Mouse (Mus musculus) lung, embryonic 16.5 days (tissue): ENCODE measurements around the gene Nmrk2. TPM values are rescaled to one million over a fixed set of nuclear protein-coding genes. Genes with fewer than 3 reads are reported as not detected.
"Not testable (repeated sequence)": the region's sequence is repeated elsewhere in the genome, so short reads cannot be mapped to it uniquely, and the experiment has no call there.

Experiments
- ATAC-seq: fragments of 200-750 bp; cut with Nextera tagmentation; 2 replicates; pipeline ENCODE4 v1.8.0; 2017; ENCODE audit warnings: low read depth, mild to moderate bottlenecking, moderate library complexity
- H3K27ac ChIP-seq: fragments of 300-500 bp; sonication (generic); 2 replicates; pipeline ENCODE4 v1.5.1; 2014; ENCODE audit warnings: mild to moderate bottlenecking, control low read depth, low read length
- H3K27me3 ChIP-seq: fragments of 300-500 bp; sonication (generic); 2 replicates; pipeline ENCODE4 v1.6.1; 2014; ENCODE audit warnings: low read depth, low read length, mixed read lengths; ENCODE audit not compliant: control insufficient read depth, insufficient read depth
- H3K36me3 ChIP-seq: fragments of 300-500 bp; sonication (generic); 2 replicates; pipeline ENCODE4 v1.6.1; 2014; ENCODE audit warnings: low read length; ENCODE audit not compliant: control insufficient read depth, insufficient read depth
- H3K4me1 ChIP-seq: fragments of 300-500 bp; sonication (generic); replicated peaks from 2 replicates; pipeline ENCODE4 v1.6.1; 2014; ENCODE audit warnings: low read length, mixed read lengths; ENCODE audit not compliant: control insufficient read depth, insufficient read depth
- H3K4me2 ChIP-seq: fragments of 300-500 bp; sonication (generic); 2 replicates; pipeline ENCODE4 v1.6.1; 2014; ENCODE audit warnings: low read depth, low read length, control low read depth
- H3K4me3 ChIP-seq: fragments of 300-500 bp; sonication (generic); 2 replicates; pipeline ENCODE4 v1.5.1; 2014; ENCODE audit warnings: mild to moderate bottlenecking, low read length, control low read depth
- H3K9ac ChIP-seq: fragments of 300-500 bp; sonication (generic); 2 replicates; pipeline ENCODE4 v1.6.1; 2014; ENCODE audit warnings: low read length, control low read depth
- H3K9me3 ChIP-seq: fragments of 300-500 bp; sonication (generic); 2 replicates; pipeline ENCODE4 v1.6.1; 2016; ENCODE audit warnings: low read length; ENCODE audit not compliant: control insufficient read depth
- WGBS: fragments of 180-500 bp; shearing (Covaris S2); extraction: QIAGEN DNeasy Blood & Tissue Kit; methylation state at CpG from one replicate; pipeline ENCODE4 v1.1.7; 2014; 5-methylcytosine and 5-hydroxymethylcytosine counted together
- polyA plus RNA-seq: library from polyadenylated mRNA; unstranded; fragments of >200 nt; fragmentation: Nextera tagmentation; extraction: Ambion mirVana; gene quantifications from 2 replicates; pipeline ENCODE4 v1.2.1, GENCODE M21; 2015

Nmrk2 gene
- polyA plus RNA-seq, 1 experiment from 2014 or later = 0.31 TPM

DNA sequence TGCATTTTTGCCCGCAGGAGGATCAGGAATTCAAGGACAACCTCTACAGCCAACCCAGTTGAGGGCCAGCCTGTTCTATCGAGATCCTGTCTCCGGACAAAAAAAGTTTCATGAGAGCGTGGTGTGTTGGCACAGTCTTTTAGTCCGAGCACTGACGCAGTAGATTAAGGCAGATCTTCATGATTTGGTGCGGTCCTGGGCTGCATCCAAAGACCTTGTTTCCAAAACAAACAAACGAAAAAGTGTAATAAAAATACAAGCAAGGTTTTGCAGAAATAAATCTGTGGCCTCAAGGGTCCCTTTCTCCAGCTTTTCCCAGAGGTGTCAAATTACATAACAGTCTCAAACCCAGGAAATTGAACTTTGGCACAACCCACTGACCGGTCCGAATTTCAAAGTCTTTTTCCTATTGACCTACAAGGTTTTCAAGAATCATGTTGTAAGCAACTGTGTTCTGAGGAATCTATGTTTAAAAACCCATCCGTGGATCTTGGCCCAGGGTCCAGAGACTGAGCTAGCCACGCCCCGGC, 25.9 kb downstream of the Nmrk2 start:
- WGBS = 2% methylated on average over 13 of the region's 13 CpGs
- Histone ChIP-seq H3K4me1 (peaks cover 34% of the 10 kb centered on the region), H3K36me3 (peaks cover 34% of the 10 kb centered on the region), H3K4me2 (peak overlapping the region; percentile 59), H3K27ac (peak overlapping the region; percentile 87), H3K27me3 (no peaks in the 10 kb centered on the region), H3K9ac (peak overlapping the region; percentile 34), H3K4me3 (peak overlapping the region; percentile 81), H3K9me3 (no peaks in the 10 kb centered on the region)
- ATAC-seq = peak; percentile 31

DNA sequence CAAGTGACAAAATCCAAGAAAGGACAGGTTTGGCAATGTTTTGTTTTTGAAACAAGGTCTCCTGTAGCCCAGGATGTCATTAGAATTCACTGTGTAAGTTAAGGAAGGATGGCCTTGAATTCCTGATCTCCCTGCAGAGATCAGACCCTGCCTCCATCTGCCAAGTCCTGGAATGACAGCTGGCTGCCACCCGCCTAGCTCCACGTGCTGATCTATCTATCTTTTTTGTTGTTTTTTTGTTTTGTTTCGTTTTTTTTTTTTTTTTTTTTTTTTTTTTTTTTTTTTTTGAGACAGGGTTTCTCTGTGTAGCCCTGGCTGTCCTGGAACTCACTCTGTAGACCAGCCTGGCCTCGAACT, 26.5 kb downstream of the Nmrk2 start:
- H3K36me3 ChIP-seq = peaks cover 28% of the 10 kb centered on the region
- H3K9me3 ChIP-seq, H3K27me3 ChIP-seq, ATAC-seq: not testable (repeated sequence)
- WGBS = 7% methylated on average over 4 of the region's 4 CpGs
- peaks cover 34% of the 10 kb centered on the region for H3K4me1 ChIP-seq
- peak overlapping the region; percentile 46 for H3K9ac ChIP-seq
- H3K4me3 ChIP-seq = peak overlapping the region; percentile 40
- H3K4me2 ChIP-seq = peak overlapping the region; percentile 49
- H3K27ac ChIP-seq = peak overlapping the region; percentile 87

GRCm38 (mm10) chr10:81174617-81175344, 27.1 kb downstream of the Nmrk2 start:
- H3K27me3 ChIP-seq = no peaks in the 10 kb centered on the region
- peak overlapping the region; percentile 87 for H3K27ac ChIP-seq
- H3K36me3 ChIP-seq = peaks cover 22% of the 10 kb centered on the region
- peaks cover 34% of the 10 kb centered on the region for H3K4me1 ChIP-seq
- WGBS = 3% methylated on average over 29 of the region's 29 CpGs
- peak overlapping the region; percentile 40 for H3K4me3 ChIP-seq
- ATAC-seq = peak; percentile 49
- no peaks in the 10 kb centered on the region for H3K9me3 ChIP-seq
- H3K4me2 ChIP-seq = peak overlapping the region; percentile 49
- peak overlapping the region; percentile 46 for H3K9ac ChIP-seq

GRCm38 (mm10) chr10:81173132-81173531, 28.7 kb downstream of the Nmrk2 start:
- Histone ChIP-seq H3K4me1 (peaks cover 31% of the 10 kb centered on the region), H3K9me3 (no peaks in the 10 kb centered on the region), H3K27me3 (no peaks in the 10 kb centered on the region), H3K36me3 (peaks cover 6% of the 10 kb centered on the region), H3K4me3 (0 out of 2 replicates have a peak overlapping the region, but pooled peaks have one; percentile 1), H3K4me2 (peak overlapping the region; percentile 48), H3K9ac (peak overlapping the region; percentile 62), H3K27ac (peak overlapping the region; percentile 77)
- 7% methylated on average over 21 of the region's 21 CpGs for WGBS
- ATAC-seq = peak; percentile 11

DNA sequence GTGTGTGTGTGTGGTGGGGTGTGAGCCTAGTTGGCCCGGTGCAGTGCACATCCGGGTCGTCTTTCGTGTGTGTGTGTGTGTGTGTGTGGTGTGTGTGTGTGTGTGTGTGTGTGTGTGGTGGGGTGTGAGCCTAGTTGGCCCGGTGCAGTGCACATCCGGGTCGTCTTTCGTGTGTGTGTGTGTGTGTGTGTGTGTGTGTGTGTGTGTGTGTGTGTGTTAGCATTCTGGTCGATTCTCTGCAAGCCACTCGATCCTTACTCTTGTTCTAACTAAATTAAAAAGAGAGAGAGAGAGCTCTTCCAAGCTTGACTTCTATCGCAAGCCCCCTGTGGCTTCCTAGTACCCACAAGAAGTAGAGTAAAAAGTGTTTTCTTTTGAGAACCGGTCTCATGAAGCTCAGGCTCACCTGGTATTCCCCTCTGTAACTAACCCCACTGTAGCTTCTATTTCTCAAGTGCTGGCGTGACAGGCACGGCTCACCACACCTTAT, 32.4 kb downstream of the Nmrk2 start:
- Histone ChIP-seq H3K27ac (peak overlapping the region; percentile 50; the same call in 1 of the 2 replicates), H3K4me2 (peak overlapping the region; percentile 34; the same call in 1 of the 2 replicates), H3K4me1 (peaks cover 23% of the 10 kb centered on the region)
- not testable (repeated sequence) for H3K4me3 ChIP-seq, H3K9me3 ChIP-seq, H3K27me3 ChIP-seq, H3K36me3 ChIP-seq, ATAC-seq, H3K9ac ChIP-seq
- WGBS = 24% methylated on average over 9 of the region's 14 CpGs

DNA sequence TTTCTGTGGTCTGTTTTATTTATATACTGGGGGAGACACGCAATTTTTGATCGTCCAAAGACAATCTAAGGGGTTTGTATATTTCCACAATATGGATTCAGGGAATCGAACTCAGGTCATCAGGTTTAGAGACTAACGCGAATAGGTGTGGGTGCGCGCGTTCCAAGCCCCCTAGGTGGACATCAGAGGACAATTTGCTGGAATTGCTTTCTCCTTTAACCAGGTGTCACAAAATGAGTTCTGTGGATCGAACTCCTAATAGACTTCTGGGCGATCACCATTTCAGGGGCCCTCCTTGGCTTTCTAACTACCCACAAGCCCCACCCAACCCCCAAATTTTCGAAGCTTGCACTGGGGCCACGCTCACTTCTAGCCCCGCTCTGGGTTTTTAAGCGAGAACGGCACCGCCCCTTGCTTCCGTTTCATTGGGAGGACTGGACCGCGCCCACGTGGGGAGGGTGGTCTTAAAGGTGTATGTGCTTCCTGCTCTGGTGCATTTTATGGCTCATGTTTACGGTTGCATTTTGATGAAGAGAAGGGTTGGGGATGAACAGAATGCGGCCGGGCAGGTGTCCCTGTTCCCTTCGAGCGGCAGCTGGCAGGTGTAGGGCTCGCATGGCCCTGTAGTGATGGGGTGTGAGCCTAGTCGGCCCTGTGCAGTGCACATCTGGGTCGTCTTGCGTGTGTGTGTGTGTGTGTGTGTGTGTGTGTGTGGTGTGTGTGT, 33.2 kb downstream of the Nmrk2 start:
- peak overlapping the region; percentile 55 for H3K4me3 ChIP-seq
- peak overlapping the region; percentile 70 for H3K4me2 ChIP-seq
- H3K36me3 ChIP-seq = peaks cover under 1% of the 10 kb centered on the region; the same call in 1 of the 2 replicates
- H3K9me3 ChIP-seq = no peaks in the 10 kb centered on the region
- peak overlapping the region; percentile 85 for H3K27ac ChIP-seq
- no peaks in the 10 kb centered on the region for H3K27me3 ChIP-seq
- 2% methylated on average over 29 of the region's 29 CpGs for WGBS
- ATAC-seq = peak; percentile 56; the same call in 1 of the 2 replicates
- H3K9ac ChIP-seq = peak overlapping the region; percentile 66
- peaks cover 20% of the 10 kb centered on the region for H3K4me1 ChIP-seq

DNA sequence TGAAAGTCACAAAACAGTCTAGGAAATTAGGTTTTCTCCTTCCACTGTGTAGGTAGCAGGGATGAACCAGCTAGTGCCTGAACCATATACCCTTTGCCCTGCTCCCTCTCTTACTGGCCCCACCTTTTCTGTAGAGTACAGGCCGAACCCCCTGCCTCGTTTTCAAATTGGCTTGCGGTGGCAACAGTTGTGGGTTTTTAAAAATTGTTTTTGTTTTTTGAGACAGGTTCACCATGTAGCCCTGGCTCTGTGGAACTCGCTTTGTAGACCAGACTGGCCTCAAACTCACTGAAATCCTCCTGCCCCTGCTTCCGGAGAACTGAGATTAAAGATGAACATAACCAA, 33.8 kb downstream of the Nmrk2 start:
- Histone ChIP-seq H3K4me3 (peak overlapping the region; percentile 55), H3K9ac (peak overlapping the region; percentile 66), H3K36me3 (peaks cover 4% of the 10 kb centered on the region; the same call in 1 of the 2 replicates), H3K27me3 (no peaks in the 10 kb centered on the region), H3K9me3 (no peaks in the 10 kb centered on the region), H3K27ac (peak overlapping the region; percentile 85), H3K4me1 (peaks cover 15% of the 10 kb centered on the region), H3K4me2 (peak overlapping the region; percentile 70)
- peak; percentile 61 for ATAC-seq
- 7% methylated on average over 5 of the region's 5 CpGs for WGBS

- Histone ChIP-seq H3K27me3 (no peaks in the 10 kb centered on the region), H3K4me3 (peak within 1 kb of the TSS; percentile 75), H3K36me3 (peaks cover 8% of the 10 kb centered on the region; the same call in 1 of the 2 replicates), H3K9me3 (no peaks in the 10 kb centered on the region), H3K4me1 (peaks cover 15% of the 10 kb centered on the region), H3K4me2 (peak within 1 kb of the TSS; percentile 70), H3K9ac (peak within 1 kb of the TSS; percentile 91), H3K27ac (peak within 1 kb of the TSS; percentile 85)
- peak; percentile 94 for ATAC-seq
- WGBS = under 1% methylated on average over 54 of the region's 64 CpGs
Observed at GRCm38 (mm10) chr10:81167200-81168086, 34.4 kb downstream of the Nmrk2 start, which contains the start of gene Pias4. TSS of gene Pias4 (minus strand) at chr10:81167923.
